Mouse (Mus musculus): Measurements from ENCODE around the gene Alox12b.

Alox12b gene

DNA sequence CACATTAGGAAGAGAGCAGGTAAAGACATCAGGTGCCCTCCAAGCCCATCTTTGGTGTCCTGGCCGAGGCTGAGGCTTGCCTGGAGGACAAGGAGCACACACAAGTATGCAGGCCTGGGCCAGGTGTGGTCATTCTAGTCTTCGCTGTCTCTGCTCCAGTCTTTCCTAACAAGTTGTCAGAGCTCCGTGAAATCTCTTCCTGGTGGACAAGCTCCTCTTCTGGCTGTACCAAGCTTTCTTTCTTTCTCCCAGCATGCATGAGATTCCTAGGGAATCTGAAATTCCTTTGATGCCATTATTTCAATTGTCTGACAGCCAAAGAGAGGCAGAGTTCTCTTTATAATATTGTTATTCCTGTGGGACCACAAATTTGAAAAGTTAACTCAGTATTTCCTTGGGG, 22.7 kb downstream of the Alox12b start:
- DNase-seq, result no peak

DNA sequence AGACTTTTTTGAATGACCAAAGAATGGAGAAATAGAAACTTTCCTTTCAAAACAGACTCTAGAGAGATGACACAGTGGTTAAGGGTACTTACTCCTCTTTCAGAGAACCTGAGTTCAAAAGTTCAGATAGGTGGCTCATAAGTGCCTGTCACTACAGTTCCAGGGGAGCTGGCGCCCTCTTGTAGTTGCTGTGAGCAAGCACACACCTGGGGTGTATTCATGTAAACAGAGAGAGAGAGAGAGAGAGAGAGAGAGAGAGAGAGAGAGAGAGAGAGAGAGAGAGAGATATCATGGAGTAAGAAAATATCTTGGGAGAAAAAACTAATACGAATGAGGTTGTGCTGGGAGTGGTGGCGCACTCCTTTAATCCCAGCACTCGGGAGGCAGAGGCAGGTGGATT, 23.3 kb downstream of the Alox12b start:
- no peak for DNase-seq

DNA sequence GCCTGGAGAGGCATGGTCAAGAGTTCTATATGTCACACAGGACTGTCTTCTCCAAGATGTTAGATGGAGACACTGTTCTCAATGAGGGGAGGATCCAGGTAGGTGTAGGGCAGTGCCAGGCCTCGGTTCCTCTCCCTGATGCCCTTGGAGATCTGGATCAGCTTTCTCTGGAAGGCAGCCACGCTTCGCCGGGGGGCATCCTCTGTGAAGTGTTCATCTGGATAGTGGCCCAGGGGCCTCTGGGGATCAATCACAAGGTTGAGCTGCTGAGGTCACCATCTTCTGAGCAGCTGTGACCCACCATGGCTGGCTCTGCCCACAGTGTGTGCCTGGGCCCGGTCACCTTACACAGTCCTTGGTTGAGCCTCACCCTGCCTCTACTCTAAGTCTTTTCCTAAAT, 28.2 kb downstream of the Alox12b start:
- no peak for DNase-seq

DNA sequence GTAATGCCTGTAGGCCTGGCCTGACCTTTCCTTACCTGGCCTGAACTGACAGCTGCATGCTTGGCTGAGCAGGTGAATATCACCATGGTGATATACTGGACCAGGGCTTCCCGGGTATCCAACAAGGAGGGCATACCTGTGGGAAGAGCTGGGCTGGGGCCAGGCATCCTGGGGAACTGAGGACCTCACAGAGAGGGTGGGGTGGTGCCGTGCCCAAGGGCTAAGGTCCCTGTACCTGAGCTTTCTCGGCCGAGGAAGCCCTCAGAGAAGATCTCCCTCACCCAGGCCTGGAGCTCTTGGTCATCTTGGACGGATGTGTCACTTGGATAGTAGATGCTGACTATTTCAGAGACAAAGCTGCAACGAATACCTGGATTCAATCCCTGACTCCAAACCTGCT, 29.1 kb downstream of the Alox12b start:
- DNase-seq, result no peak

DNA sequence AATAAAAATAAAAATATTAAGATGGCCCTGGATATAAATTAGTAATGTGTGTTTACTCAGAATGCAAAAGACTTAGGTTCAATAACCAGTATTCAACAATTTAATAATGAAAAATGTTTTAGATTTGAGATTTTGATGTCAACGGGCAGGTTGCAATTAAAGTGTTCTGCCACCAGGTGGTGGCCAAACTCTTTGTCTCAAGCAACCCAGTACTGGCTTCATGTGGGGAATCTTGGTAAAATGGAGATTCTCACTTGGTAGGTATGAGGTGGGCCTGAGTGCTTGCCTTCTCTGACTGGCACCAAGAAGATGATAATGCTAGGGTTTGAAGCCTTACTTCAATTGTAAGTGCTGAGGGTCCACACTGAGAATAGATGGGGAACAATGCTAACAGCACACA, 36.1 kb downstream of the Alox12b start:
- DNase-seq, result peak; percentile 56

DNA sequence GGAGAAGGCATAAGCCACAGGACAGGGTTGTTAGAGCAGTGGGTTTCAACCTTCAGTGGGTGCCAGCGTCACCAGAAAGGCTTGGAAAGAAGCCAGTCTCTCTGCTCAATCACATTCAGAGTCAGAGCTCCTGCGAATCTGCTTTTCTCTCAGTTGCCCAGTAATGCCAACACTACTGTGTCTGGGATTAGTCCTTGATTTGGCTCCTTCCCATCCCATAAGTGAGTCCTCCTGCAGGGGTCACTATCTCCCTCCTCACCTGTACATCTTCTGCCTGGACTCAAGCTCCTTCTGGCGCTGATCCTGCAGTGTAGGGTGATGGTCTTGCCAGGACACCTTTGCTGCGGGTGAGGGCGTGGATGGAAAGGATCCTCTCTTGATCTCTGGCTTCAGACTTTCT, 40.0 kb downstream of the Alox12b start:
- DNase-seq, result peak; percentile 39

DNA sequence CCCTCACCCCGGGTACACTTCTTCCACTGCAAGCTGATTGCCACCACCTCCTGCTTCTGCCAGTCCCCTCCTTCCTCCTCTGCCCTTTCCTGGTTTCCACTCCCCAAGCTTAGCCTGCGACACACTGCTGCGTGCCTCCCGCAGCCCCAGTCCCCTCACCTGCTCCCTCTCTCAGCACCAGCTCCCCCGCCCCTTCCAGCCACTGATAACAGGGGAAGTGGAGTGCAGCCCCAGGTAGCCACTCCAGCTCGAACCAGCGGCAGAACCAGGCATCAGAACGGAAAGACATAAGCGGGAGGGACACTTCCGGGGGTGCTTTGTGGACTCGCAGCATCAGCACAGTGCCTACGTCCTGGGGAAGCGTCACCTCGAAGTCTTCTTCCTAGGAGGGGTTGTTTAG, 40.4 kb downstream of the Alox12b start:
- no peak for DNase-seq

DNA sequence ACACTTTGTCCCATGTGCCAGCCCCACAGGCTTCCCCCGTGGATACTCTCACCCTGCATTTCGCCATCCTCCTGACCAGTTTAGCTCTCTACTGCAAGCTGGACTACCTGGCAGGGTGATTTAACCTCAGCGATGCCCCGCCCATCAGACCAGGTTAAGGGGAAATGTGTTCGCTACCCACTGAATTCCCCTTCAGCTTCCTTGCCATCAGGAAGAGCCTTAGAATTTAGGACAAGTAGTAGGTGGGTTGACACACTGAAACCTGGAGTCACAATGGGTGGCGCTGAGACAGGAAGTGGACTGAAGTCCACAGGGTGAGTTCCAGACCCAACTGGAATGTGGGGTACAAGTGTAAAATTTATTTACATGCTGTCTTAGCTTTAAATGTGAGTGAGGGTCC, 41.0 kb downstream of the Alox12b start, which contains the start of gene Alox8:
TSS of gene Alox8 (minus strand) at position 101 of the 400 bp plus-strand sequence.
- no peak for DNase-seq

DNA sequence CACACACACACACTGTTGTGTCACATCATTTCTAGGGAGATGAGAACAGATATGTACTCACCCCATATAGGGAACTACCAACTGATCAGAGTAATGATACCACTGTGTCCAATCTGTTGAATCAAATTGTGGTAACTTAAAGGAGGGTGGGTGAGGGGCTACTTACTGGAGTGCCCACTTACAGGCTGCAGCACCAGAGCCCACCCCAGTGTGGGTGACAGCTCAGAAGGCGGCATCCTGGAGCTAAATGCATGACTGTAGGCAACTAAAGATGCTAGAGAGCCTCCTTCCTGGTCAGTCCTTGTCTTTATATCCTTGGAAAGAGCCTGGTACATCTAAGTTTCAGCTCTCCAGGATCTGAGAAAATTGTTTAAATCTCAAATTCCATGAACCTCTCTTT, 42.5 kb downstream of the Alox12b start:
- DNase-seq, result no peak

DNA sequence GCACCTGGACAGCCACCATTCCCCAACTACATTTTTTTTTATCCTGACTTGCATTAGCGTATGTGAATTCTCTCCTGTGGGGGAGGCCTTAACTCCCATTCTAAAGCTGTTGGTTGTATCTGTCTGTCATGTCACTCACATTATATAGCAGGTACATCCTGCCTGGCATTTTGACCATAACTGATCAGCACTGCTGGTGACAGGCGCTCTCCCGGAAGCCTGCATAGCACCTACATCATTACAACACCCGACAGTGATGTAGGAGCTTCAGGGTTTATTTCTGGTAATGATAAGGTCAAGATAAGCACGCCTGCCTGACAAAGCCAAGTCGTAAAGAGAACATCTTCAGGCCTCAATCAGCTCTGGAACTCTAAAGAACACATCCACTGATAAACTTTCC, 43.4 kb downstream of the Alox12b start:
- DNase-seq, result no peak

DNA sequence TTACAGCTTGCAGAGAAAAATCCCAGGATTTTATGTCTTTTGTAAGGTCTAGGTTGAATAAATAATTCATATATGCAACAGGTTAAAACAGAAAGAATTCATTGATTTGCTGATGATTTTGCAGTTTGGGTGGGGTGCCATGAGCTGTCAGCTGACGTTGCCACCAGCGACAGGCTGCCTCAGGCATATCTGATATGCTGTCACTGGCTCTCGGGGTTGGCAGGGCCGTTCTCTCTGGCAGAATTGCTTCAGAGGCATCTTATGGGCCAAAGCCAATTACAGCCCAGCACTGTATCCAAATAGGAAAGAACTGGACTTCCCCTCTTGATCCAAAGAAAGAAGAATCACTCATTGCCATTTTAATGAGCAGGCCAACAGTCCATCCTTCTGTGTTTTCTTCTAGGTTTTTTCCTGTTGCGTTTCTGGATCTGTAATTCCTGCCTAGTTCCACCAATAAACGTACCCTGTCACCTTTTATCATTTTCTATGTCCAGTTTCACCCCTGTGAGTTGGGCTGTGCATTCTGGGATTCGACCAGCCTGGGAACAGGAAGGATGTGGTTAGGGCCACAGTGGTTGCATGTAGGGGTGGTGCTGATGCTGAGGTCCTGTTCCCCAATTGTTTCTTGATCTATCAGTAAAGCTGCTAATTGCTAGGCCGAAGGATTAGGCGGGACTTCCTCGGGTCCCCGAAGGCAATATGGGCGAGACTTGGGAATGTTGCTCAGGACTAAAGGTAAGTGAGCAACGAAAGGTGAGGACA, 45.9 kb downstream of the Alox12b start:
- no peak for DNase-seq

DNA sequence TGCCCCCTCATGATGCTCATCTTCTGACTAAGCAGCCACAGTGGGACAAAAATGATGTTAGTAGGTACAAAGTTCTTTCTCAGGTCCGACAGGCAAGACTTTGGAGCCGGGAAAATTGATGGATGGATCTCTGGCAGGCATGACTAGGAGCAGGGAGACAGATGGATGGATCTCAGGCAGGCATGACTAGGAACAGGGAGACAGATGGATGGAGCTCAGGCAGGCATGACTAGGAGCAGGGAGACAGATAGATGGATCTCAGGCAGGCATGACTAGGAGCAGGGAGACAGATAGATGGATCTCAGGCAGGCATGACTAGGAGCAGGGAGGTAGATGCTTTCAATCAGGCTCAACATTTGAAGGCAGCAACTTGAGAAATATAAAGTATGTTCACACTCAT, 54.6 kb downstream of the Alox12b start:
- peak; percentile 34 for DNase-seq

DNA sequence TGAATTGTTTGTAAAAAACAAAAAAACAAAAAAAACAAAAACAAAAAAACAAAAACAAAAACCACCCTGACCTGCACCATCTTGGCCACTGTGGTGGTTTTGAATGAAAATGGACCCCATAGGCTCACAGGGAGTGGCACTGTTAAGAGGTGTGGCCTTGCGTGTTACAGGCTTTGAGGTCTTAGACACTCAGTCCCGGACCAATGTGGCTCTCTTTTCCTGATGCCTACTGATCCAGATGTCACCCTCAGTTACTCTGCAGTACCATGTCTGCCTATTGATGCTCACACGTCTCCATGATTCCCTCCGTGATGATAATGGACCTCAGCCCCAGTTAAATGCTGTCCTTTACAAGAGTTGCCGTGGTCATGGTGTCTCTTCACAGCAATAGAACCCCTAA, 60.6 kb downstream of the Alox12b start:
- no peak for DNase-seq

DNA sequence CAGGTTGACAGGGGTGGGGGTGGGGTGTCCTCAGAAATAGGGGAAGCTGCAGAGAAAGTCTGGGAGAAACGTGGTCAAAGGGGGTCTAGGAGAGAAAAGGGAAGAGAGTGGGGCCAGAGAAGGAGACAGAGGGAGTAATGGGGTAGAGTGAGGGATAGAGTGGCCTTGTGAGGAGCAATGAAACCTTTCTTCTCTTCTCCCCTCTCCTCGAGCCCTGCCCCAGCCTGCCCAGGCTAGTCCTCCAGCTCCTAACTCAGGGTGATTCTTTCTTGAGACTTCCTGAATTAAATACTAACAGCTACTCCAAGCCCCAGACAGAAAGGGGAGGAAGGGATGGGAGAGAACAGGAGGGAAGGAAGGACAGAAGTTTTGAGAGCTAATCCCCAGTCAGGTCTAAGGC, 61.9 kb downstream of the Alox12b start:
- no peak for DNase-seq

All from kidney, postnatal 10 days (tissue).